Comparison of ENCODE assay signal across 22 mouse cellular contexts in the genomic region with DNA sequence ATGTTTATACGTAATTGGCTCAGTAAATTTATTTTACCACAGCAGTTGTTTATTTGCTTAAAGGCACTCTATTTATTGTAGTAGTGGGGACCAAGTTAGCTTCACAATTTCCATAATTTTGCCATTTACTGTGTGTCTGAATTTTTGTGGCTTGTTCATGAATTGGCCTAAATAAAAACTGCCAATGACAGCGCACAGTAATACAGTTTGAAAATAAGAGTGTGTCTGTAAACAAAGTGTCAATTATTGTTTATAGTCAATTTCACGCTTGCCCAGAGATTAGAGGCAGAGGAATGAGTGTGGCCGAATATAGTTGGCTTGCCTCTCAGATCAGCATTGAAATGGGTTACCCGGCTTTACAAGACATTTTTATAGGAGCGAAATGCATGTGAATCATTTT.
A peak's percentile ranks its signal among the peaks of the same experiment; 100 is the strongest.
DNase-seq lines count a peak whose midpoint lies in the region; ATAC-seq and TF ChIP-seq lines count a peak whose summit lies in the region.
"Had no signal": no experiment of that assay in that cellular context is flagged by ENCODE, and none has a peak within 500 bp of the region (broad histone marks: within the 10 kb centered on the region; RNA-seq: fewer than 3 reads in every experiment).

No protein-coding gene starts in this region.

- TF ChIP-seq CTCF in lung, embryonic 14.5 days (IDR thresholded peaks at IDR 0.05; ENCODE audit: low read depth) = no peak

- H3K4me3 ChIP-seq in lung, embryonic 14.5 days (ENCODE audit: low read depth, low read length) = no peak overlapping the region
- H3K4me3 ChIP-seq in lung, embryonic 15.5 days = no peak overlapping the region
- H3K4me3 ChIP-seq in lung, embryonic 16.5 days (ENCODE audit: low read length) = no peak overlapping the region
- no peak overlapping the region for H3K4me3 ChIP-seq in neural tube, embryonic 15.5 days (replicated peaks)

- H3K9ac ChIP-seq in lung, embryonic 14.5 days = no peak overlapping the region
- no peak overlapping the region for H3K9ac ChIP-seq in lung, embryonic 15.5 days
- H3K9ac ChIP-seq in lung, embryonic 16.5 days (ENCODE audit: low read length) = no peak overlapping the region
- H3K9ac ChIP-seq in neural tube, embryonic 15.5 days (replicated peaks) = no peak overlapping the region

- no peaks in the 10 kb centered on the region for H3K9me3 ChIP-seq in lung, embryonic 14.5 days (ENCODE audit: low read depth, low read length)
- H3K9me3 ChIP-seq in lung, embryonic 15.5 days = no peaks in the 10 kb centered on the region
- no peaks in the 10 kb centered on the region for H3K9me3 ChIP-seq in lung, embryonic 16.5 days (ENCODE audit: control insufficient read depth, low read length)
- no peaks in the 10 kb centered on the region for H3K9me3 ChIP-seq in neural tube, embryonic 15.5 days (replicated peaks)
- H3K9me3 ChIP-seq: G1E had no signal

- no peak overlapping the region for H3K27ac ChIP-seq in lung, embryonic 14.5 days (ENCODE audit: low read depth)
- no peak overlapping the region for H3K27ac ChIP-seq in lung, embryonic 15.5 days
- no peak overlapping the region for H3K27ac ChIP-seq in lung, embryonic 16.5 days (ENCODE audit: low read length)
- H3K27ac ChIP-seq in neural tube, embryonic 15.5 days (replicated peaks) = no peak overlapping the region

- H3K27me3 ChIP-seq in lung, embryonic 14.5 days (ENCODE audit: insufficient read depth, low read length) = no peaks in the 10 kb centered on the region
- no peaks in the 10 kb centered on the region for H3K27me3 ChIP-seq in lung, embryonic 15.5 days
- H3K27me3 ChIP-seq in lung, embryonic 16.5 days (ENCODE audit: control insufficient read depth, insufficient read depth, low read depth, low read length) = no peaks in the 10 kb centered on the region
- H3K27me3 ChIP-seq in neural tube, embryonic 15.5 days (replicated peaks) = no peaks in the 10 kb centered on the region
- H3K27me3 ChIP-seq: CH12.LX, Patski had no signal

- 43% methylated on average over 6 of the region's 6 CpGs for WGBS in lung, embryonic 14.5 days
- WGBS in lung, embryonic 15.5 days = 55% methylated on average over 6 of the region's 6 CpGs
- 49% methylated on average over 6 of the region's 6 CpGs for WGBS in lung, embryonic 16.5 days
- 53% methylated on average over 6 of the region's 6 CpGs for WGBS in neural tube, embryonic 15.5 days

- ATAC-seq in lung, embryonic 14.5 days (ENCODE audit: insufficient read depth) = peak; percentile 65
- ATAC-seq in lung, embryonic 15.5 days (ENCODE audit: borderline replicate concordance, extremely low read depth, low FRiP score, low TSS enrichment) = peak; percentile 52; the same call in 1 of the 2 replicates
- peak; percentile 45; the same call in 1 of the 2 replicates for ATAC-seq in lung, embryonic 16.5 days (ENCODE audit: low read depth)
- ATAC-seq in neural tube, embryonic 15.5 days (ENCODE audit: low FRiP score) = peak; percentile 53; the same call in 1 of the 2 replicates
- ATAC-seq: activated CD4-positive, CD25-positive, alpha-beta regulatory T cell, adult 4 months; CD4-positive, CD25-positive, alpha-beta regulatory T cell, adult 4 months; Patski had no signal

- peak; percentile 65 for DNase-seq in lung, embryonic 14.5 days
- DNase-seq in lung, postnatal 14 days = no peak
- no peak for DNase-seq in lung, postnatal 25 days (ENCODE audit: low spot score)
- DNase-seq in lung, postnatal 4 days = no peak
- DNase-seq in neural tube, embryonic 10.5 days (ENCODE audit: extremely low spot score, low spot score) = no peak
- DNase-seq: adrenal gland, adult 2 months; adrenal gland, adult 8-10 months; adrenal gland, postnatal 10 days; adrenal gland, postnatal 14 days; adrenal gland, postnatal 25 days; adrenal gland, postnatal 36 days; B cell, adult 2 months; cerebellum, adult 11 months; cerebellum, adult 11-12 months had no signal

- no peak overlapping the region for H3K4me2 ChIP-seq in lung, embryonic 14.5 days
- no peak overlapping the region for H3K4me2 ChIP-seq in lung, embryonic 15.5 days
- no peak overlapping the region for H3K4me2 ChIP-seq in lung, embryonic 16.5 days (ENCODE audit: low read depth, low read length)
- H3K4me2 ChIP-seq in neural tube, embryonic 15.5 days = no peak overlapping the region

- no peaks in the 10 kb centered on the region for H3K4me1 ChIP-seq in lung, embryonic 14.5 days (ENCODE audit: insufficient read depth)
- H3K4me1 ChIP-seq in lung, embryonic 15.5 days = no peaks in the 10 kb centered on the region
- no peaks in the 10 kb centered on the region for H3K4me1 ChIP-seq in lung, embryonic 16.5 days (replicated peaks; ENCODE audit: control insufficient read depth, insufficient read depth, low read length)
- 0 out of 2 replicates have a peak, but pooled peaks cover 3% of the 10 kb centered on the region for H3K4me1 ChIP-seq in neural tube, embryonic 15.5 days

- H3K36me3 ChIP-seq in lung, embryonic 14.5 days (ENCODE audit: insufficient read depth) = no peaks in the 10 kb centered on the region
- no peaks in the 10 kb centered on the region for H3K36me3 ChIP-seq in lung, embryonic 15.5 days
- H3K36me3 ChIP-seq in lung, embryonic 16.5 days (ENCODE audit: control insufficient read depth, insufficient read depth, low read length) = no peaks in the 10 kb centered on the region
- no peaks in the 10 kb centered on the region for H3K36me3 ChIP-seq in neural tube, embryonic 15.5 days
- H3K36me3 ChIP-seq: G1E had no signal
